Mouse (Mus musculus): ENCODE measurements around the gene Hoxb5.

Gene Hoxb5

DNA sequence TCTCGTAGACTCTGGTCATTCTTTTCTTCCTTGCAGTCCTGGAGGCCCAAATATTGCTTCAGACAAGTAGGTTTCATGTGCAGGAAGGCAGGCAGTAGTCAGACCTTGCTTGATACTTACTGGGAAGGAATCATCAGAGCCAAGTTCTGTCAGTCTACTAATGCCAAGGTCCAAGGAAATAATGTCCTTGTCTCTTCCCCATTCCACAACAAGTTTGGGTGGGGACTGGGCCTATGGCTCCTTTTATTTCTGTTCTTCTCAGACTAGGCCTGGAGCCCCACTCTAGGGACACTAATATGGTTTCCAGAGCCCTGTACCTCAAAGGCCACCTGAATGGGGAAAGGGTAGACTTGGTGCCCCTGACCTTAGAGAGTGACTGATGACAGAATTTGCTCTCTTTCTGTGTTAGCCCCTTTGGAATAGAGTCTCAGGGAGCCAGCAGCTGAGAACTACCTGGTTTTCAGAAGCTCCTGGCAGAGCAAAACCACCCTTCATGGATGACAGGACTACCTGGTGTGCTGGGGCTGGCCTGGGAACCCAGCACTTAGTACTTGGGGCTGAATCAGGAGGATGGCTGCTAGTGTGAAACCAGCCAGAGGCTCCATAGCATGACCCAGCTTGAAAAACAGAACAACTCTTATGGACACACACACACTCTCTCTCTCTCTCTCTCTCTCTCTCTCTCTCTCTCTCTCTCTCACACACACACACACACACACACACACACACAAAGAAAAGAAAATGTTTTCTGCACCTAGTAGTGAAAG, 14.5 kb upstream of the Hoxb5 start:
- DNase-seq (ENCODE audit: low spot score): no peak

DNA sequence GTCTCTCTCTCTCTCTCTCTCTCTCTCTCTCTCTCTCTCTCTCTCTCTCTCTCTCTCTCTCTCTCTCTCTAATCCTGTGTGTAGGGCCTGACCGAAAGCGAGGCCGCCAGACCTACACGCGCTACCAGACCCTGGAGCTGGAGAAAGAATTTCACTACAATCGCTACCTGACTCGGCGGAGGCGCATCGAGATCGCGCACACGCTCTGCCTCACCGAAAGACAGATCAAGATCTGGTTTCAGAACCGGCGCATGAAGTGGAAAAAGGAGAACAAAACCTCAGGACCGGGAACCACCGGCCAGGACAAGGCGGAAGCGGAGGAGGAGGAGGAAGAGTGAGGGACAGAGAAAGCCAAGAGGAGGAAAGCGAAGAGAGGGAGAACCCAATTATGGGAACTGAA, 13.8 kb upstream of the Hoxb5 start:
- DNase-seq (ENCODE audit: low spot score): no peak

DNA sequence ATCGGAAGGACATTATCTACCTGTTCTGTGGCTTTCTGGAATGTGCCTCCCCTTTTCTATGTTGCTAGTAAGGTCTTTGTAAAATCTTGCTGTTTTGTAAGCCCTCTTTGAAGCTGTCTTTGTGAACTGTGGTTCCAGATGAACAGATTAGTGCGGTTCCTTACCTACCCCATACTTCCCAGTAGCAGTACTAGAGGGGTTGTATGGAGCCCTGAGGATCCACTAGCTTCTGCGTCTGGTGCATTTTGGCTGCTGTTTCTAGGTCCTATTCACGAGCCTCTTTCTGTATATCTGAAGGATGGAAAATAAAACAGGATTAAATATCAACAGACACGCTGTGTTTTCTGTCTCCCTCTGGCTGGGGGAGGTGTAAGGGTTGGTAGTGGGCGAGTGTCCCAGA, 13.3 kb upstream of the Hoxb5 start:
- no peak for DNase-seq (ENCODE audit: low spot score)

DNA sequence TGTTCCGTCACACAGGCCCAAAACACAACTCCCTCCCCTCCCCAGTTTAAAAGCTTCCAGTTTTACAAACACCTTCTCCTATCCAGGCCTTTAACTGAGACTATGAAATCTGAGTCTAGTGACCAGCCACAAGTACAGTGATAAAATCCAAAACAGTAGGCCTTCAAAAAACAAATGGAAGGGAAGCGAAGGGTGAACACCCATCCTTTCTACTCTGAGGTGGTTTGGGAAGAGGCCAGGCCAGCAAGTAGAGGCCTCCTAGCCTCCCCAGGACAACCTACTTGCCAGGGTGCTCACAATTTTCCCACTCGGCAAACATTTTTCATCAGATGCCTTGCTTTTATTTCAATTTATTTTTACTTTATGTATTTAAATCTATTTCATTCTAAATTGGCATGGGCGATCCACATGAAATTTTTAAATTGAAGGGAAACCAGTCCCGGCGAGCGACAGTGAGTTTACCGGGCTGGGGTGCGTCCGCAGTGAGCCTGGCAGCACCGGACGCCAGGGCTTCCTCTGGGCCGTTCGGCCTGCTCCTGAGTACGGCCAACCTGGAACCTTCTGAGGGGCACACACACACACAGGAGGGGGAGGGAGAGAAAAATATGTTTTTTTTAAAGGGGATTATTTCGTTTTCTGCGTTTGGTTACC, 12.3 kb upstream of the Hoxb5 start:
- no peak for DNase-seq (ENCODE audit: low spot score)

DNA sequence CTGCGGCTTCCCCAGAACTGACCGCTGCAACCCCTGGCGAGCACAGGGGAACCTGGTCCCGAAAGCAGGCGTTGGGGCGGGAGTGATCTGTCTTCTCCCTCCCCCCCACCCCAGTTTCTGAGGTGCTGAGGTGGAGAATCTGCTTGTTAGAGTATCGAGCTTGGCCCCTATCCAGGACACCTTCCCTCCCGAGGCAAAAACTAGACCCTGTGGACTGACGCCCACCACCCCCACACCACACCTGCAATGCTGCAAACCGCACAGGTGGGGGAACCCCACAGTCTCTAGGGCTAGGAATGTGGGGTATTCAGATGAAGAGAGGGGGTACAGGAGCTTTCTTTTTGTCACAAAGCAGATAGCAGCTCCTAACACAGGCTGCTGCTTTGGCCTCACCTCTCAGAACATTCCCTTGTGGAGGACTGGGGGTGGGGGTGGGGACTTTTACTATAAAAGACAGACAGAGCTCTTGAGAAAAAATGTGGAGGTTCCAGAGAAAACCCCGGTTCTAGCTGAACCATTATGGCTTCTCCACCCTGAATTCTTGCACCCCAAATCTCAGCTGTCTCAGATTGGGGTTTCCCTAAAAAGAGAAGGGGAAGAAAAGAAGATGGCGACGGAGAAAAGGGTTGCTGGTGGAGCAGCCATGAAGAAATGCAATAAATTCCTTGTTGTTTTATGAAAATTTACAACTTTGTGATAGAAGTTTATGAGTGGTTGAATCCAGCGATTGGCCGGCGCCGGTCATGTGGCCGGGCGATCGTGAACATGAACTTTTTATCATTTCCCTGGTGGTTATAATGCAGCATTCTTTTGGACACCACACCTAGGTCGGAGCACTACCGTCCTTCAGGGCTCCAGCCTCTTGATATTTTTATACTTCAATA, 11.2 kb upstream of the Hoxb5 start, which contains the start of gene Hoxb6:
Gene Hoxb6 (plus strand): TSS at position 796 of the 884 bp plus-strand sequence.
- no peak for DNase-seq (ENCODE audit: low spot score)

DNA sequence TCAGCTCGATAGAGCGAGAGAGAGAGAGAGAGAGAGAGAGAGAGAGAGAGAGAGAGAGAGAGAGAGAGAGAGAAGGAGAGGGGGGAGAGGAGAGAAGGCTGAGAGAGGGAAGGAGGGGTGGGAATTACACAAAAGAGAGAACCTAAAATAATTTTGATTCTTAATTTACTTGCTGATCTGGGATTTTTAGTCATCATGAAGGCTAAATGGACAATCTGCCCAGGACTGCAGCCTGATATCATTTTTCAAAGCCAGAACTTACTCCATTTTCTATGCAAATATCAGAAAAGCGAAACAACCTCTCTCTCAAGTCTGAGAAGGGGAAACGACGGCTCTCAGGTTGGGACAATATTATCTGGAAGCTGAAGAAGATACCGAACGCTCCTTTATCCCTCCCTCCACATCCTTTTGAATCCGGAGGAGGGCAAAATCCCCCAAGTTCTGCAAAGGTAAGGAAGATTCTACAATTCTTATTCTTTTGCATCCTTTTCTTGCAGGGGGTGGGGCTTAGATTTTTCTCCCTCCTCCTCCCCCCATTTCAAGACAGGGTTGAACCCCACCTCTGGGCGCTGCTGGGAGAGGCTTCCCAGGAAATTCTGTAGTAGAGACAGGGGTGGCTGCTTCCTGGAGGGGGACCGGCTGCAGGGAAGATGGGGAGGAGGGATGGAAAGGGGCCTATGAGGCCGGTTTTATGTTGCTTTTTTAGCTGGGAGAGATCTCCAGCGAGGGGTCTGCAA, 10.4 kb upstream of the Hoxb5 start:
- no peak for DNase-seq (ENCODE audit: low spot score)

DNA sequence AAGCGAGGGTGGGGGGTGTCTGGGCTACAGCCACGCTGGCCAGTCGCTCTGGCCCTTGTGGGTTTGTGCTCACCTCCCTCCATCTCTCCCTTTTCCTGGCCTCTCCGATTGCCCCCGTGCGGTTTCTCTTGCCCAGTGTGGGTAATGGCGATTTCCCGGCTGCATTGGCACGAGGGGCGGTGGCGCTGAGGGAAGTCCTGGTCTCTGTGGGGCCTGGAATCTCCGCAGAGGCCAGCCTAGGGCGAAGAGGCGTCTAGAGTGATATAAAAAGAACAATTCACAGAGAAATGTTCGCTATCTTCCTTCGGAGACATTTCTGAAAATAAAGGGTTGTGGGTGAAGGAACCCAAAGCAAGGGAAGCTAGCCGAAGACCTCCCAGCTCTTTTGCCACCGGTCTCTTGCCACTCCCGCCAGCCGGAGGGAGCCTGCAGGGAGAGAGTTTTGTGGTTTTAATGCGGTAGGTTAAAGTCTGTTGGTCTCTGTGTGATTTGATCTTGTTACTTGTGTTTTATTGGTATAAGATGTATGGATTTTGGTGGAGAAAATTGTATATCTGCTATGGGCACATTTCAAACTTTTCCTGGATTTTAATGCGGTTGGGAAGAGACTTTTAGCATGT, 9.7 kb upstream of the Hoxb5 start:
- no peak for DNase-seq (ENCODE audit: low spot score)

DNA sequence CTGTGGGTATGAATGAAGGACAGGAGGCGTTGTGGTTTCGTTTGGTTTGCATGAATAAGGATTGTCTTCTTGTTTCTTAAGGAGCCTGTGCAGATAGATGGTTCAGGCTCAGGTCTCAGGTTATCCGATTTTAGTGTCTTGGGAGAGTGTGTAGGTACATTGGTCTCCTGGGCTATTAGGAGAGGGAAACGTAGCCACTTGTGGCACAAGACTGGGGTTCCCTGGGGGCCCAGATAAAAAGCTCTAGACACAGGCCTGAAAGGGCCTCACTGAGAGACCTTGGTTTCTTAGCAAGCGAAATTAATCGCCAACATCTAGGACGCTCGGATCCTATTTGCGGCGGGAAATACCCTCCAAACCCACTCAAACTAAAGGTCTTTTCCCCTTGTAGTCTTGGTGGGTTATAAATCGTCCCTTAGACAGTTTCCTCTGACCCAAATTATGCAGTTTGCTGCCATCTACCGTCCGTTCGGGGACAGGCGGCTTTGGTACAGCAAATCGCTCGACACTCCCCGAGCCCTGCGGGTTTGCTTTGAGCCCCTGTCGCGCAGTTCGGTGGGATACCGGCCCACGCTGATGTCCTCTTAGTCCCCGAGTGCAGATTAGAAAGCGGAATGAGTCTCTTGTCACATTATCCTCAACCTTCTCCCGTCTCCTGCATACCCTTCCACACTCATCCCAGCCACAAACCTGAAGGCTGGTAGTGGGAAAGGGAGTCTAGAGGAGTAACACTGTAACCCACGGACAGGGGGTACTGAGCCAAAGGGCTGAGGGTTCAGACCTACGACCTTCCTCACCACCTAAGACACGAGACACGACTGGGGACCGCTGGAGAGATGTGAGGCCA, 8.7 kb upstream of the Hoxb5 start:
- peak; percentile 87 for DNase-seq (ENCODE audit: low spot score)

DNA sequence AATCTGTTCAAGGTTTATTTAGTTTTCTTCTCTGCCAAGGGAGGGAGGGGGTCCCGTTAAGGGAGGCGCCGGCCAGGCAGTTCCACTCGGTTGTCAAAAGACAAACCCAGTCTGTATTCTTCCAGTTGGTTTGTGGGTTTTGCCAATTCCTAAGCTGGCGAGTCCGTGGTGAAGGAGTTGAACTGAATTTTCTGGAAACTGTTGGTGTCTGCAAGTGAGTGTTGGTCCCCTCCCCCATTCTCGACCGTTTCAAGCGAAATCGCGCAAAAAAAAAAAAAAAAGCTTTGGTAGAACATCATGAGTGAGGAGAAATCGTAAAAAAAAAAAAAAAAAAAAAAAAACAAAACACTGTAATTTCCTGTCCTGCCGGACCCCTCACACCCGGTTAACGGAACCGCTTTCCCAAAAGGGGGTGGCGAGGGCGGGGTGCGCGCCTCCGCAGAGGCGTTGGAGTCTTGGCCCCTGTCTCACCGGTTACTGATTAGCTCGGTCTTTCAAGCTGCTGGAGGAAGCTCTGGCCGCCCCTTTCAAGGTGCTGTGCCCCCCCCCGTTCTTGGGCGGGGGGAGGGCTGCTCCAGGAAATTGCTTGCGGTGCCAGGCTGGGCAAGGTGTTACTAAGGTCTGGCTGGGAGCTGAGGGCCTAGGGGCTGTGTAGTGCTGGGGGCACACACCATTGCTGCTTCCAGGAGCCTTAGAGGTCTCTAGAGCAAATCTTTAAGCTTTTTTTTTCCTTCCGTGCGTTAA, 7.9 kb upstream of the Hoxb5 start:
- no peak for DNase-seq (ENCODE audit: low spot score)

DNA sequence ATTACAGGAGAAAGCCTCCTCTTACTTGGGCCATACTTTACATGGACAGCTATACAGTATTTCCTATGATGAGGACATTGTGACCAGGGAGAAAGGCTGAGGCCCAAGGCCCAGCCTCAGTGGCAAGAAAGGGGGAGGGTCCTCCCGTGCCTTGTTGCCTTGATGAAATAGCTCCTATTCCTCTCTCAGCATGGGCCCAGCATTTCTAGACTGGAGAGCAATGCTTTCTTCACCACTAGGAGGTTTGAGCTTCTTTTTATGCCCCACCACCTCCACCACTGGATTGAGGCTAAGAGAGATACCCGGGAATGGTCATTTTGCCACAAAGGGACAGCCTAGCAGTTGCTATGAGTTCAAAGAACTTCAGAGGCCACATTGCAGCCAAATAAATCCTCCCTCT, 6.1 kb upstream of the Hoxb5 start:
- DNase-seq (ENCODE audit: low spot score): no peak

DNA sequence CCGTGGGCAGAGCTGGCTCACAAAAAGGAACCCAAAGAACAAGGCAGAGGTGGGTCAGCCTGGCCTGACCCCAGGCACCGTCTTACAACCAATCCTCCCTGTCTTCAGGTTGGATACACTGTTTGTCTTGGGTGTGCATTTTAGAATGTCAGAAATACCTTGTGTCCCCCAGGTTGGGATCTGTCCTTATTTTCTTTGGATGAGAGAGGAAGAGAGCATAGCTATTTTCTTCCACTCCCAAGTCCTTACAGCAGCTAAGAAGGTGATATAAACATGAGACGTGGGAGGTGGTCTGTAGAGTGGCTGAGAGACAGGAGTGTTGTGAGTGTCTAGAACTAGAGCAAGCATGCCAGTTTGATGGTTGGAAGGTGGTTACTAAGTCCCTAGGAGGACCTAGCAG, 5.7 kb upstream of the Hoxb5 start:
- no peak for DNase-seq (ENCODE audit: low spot score)

DNA sequence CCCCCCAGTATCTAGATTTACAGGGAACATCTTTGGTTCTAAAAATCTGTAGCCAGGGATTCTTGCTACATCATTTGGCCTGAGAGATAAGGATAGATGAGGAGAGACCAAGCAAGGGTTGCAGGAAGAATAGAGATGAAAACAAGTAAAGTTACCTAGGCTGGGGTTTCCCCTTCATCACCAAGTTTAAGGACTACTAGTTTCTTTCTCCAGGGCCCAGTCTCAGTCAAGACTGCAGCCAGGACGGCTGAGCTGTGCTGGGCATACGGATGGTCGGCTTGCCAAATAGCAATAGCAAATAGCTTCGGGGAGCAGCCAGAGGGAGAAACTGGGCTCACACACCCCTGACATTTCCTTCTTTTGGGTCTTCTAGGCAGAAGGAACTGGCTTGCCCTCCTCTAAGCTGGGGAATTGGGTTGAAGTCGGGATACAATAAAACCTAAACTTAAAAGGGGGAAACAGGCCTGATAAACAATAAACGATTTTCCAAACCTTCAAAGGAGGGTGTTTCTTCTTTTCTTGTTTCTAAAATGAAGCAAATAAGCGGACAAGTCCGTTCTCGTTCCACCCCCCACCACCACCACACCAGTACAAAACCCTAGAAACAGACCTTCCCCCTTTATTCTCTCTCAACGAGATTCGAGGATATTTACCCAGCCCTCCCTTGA, 5.0 kb upstream of the Hoxb5 start:
- DNase-seq (ENCODE audit: low spot score): no peak

DNA sequence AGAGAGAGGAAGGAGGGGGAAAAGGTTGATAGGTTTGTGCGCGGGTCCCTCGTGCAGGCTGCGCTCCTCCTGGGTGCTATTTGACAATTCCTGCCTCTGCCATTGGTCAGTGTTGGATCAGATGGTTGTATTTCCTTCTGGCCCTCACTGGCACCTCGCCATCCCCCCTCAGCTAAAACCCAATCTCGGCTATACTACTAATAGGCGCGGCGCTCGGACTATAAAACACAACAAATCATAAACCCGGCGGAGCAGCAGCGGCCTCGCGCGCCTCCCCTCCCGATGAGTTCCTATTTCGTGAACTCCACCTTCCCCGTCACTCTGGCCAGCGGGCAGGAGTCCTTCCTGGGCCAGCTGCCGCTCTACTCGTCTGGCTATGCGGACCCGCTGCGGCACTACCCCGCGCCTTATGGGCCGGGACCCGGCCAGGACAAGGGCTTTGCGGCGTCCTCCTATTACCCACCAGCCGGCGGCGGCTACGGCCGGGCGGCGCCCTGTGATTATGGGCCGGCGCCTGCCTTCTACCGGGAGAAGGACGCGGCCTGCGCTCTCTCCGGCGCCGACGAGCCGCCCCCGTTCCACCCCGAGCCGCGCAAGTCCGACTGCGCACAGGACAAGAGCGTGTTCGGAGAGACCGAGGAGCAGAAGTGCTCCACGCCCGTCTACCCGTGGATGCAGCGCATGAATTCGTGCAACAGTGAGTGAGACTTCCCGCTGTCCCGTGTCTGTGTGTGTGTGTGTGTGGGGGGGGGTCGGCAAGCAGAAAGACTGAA, 4.1 kb upstream of the Hoxb5 start:
- DNase-seq (ENCODE audit: low spot score): no peak

DNA sequence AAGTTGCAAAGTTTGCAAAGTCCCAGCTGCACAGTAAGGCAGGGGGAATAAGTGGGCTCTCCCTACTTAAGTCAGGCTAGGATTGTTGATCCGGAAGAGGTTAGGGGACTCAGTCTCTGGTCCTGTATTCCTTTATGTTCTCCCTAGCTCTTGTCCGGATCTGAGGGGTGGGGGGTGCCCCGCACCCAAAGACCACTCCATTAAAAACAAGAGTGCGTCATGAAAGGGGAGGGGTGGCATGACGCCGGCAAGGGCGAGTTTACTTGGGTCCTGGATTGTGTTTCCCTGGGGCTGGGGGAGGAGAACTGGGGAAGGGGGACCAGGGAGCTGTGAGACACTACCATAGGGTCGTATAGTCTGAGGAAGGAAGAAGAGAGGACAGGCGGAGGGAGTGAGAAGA, 3.4 kb upstream of the Hoxb5 start:
- no peak for DNase-seq (ENCODE audit: low spot score)

DNA sequence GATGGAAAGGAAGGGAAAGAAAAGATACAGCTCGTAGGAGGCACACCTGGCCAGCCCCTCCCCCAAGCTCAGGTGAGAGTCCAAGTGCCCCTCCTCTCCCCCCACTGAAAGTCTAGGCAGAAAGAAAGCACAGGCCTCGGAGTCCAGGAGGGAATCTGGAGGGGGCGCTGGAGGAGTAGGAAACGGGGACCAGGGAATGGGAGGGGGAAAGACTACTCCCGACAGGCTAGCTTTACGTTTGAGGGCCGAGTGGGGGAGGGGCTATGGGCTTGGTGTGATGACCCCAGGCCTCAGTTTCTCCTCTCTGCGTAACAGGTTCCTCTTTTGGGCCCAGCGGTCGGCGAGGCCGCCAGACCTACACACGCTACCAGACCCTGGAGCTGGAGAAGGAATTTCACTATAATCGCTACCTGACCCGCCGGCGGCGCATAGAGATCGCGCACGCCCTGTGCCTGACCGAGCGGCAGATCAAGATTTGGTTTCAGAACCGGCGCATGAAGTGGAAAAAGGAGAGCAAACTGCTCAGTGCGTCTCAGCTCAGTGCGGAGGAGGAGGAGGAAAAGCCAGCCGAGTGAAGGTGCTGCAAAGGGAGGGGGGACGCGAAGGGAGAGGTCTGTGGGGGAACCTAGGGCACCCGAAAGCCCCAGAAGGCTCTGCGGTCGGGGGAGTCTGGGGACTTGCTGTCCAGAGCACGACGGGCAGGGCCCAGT, 2.6 kb upstream of the Hoxb5 start:
- no peak for DNase-seq (ENCODE audit: low spot score)

DNA sequence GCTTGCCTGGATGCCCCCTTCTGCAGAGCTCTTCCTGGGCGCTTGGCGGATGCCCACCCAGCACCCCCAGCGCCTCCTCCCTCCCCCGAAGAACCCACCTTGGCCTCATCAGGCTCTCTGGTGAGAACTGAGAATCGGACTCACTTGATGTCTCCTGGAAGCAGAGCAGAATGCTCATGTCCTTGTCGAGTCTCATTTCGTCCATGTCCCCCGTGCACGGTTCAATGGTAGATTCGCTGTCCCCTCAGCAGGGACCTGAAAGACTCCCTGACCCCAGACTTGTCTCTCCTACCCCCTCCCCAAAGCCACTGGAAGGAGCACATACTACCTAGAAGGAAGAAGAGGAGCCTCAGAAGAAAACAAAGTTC, 2.1 kb upstream of the Hoxb5 start:
- no peak for DNase-seq (ENCODE audit: low spot score)

DNA sequence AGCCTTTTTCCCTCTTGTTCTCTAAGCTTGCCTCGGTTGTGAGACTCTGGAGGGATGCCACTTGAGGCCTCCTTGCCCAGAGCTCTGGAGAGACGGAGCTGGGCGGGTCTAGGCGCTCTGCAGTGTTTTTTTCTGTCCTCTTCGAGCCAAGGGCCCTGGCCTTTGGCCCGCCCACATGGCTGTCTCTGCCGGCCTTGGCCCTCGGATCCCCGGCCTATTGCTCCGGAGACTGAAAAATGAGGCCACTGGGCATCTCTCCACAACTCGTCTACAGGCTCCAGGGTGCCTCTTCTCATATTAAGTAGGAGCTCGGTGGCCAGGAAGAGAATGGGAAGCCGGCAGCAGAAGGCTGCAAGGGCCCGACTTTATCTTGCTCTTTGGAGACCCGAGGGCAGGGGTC, 1.3 kb upstream of the Hoxb5 start:
- DNase-seq (ENCODE audit: low spot score): no peak

Measured in retina, embryonic 14.5 days (tissue).